Mouse (Mus musculus): Measurements from ENCODE around the gene Tex37.

Gene Tex37

DNA sequence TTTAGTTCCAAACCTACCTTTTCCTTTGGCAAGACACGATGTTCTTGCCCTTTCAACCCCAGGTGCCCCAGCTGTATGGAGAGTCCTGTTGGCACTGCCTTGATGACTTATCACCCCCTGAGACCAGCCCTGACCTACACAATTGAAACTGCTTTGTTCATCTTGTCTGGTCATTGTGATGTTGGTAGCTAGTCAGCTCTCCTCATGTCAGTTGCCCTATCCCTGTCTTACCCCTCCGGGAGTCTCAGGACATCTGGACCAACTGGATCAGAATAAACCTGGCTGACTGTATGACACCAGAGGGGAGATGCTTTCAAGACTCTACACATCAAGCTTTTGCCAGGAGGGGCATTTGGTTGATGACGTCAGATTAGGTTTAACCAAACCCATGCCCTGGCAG lies at the start of gene Tex37:
Gene Tex37 (minus strand): TSS at position 101 of the 400 bp plus-strand sequence.
- no peak for DNase-seq (ENCODE audit: low read depth)

GRCm38 (mm10) chr6:70968291-70968690 lies 49.6 kb upstream of the Tex37 start:
- DNase-seq (ENCODE audit: low read depth): no peak

DNA sequence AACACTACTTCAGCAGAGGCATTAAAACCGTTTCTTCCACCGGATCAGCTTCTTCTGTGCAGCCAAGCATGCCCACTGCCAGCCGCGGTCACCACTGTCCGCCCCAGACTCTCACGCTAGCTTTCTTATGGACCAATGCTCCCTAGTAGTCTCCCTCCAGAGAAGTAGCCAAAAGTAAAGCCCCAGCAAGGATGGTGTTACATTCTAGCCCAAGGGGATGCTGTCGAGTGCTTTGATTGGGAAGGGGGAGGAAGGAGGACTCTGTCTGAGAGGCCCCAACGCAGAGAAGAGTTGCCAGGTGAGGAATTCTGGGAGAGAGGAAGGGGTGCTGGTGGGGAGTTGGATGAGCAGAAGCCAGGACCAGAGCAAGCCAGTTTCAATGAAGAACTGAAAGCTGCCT lies 48.7 kb upstream of the Tex37 start:
- no peak for DNase-seq (ENCODE audit: low read depth)

GRCm38 (mm10) chr6:70965694-70966093 lies 47.0 kb upstream of the Tex37 start:
- DNase-seq (ENCODE audit: low read depth): no peak

- DNase-seq (ENCODE audit: low read depth): no peak
Measured at GRCm38 (mm10) chr6:70964116-70964830, 45.5 kb upstream of the Tex37 start.

DNA sequence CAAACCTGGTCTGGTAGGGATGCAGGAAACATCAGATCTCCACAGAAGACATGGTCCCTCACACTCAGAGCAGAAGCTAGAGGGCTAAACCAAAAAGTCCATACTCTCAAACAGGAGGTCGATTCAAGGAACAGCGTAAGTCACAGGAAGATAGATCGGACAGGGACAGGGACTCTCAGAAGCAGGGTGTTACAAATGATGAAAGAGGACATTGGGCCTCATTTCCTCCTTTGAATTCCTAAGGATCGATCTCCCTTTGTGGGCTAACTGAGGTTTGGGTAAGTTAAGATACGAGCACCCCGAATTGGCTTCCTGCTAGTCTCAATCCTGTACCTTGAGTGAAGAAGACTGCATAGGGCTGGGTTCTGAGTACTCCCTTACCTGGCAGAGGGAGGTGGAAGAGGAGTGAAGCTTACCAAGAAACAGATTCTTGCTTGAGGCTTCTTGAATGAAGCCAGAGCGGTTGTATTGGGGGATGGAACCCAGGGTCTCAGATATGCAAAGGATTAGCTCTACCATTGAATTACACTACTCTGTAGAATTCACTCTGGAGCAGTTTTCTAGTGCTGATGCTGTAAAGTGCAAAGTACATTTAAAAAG lies 38.7 kb upstream of the Tex37 start:
- no peak for DNase-seq (ENCODE audit: low read depth)

DNA sequence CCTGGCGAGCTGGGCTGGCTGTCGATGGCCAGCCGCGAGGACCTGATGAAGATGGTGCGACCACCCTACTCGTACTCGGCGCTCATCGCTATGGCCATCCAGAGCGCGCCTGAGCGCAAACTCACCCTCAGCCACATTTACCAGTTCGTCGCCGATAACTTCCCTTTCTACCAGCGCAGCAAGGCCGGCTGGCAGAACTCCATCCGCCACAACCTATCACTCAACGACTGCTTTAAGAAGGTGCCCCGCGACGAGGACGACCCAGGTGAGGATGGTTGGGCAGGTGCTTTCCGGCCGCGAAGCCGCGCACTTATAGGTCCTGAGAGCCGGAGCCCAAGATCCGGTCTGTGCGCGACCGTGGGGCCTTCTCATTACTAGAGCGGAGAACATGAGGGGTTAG lies 38.2 kb upstream of the Tex37 start:
- DNase-seq (ENCODE audit: low read depth): no peak

- DNase-seq (ENCODE audit: low read depth): peak; percentile 21
Measured at GRCm38 (mm10) chr6:70956285-70956912, 37.7 kb upstream of the Tex37 start, which contains the start of gene Foxi3. Foxi3 (plus strand) TSS chr6:70956531.

- no peak for DNase-seq (ENCODE audit: low read depth)
Measured at GRCm38 (mm10) chr6:70955841-70956240, 37.1 kb upstream of the Tex37 start.

DNA sequence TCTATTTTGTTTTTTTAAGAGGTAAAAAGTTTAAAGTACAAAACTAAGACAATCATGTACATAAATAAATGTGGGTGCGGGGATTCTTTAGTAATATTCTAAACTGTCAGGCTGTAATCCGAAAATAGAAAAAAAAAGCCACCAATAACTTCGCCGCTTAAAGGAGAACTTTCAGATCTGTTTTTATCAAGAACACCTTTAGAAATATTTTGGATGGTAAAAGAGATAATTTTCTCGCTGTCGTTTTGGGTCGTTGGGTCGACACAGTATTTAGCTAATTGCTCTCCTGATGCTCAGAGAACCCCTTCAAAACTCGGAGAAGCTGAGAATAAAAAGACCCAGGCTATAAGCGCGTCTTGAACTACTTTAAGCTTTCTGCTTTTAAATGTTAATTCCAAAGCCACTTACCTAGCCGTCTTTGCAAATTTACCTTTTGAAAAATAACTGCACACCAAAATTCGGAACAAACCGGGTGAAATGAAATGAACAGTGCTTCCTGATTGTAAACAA lies 36.6 kb upstream of the Tex37 start:
- no peak for DNase-seq (ENCODE audit: low read depth)

DNA sequence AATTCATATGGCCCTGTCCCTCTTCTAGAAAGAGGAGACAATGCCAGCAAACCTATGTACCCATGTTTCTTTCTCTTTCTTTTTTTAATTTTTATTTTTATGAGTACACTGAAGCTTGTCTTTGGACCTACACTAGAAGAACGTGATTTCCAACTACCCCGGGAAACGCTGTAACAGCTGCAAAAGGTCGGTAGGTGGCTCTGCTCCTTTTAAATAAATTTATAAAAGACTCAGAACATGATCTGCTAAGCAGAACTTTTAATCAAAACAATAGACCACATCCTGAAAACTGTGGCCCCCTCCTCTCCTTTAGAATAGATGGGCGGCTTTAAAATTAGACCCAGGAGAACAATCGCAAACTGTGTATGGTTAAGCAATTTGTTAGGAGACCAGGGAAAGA lies 35.3 kb upstream of the Tex37 start:
- no peak for DNase-seq (ENCODE audit: low read depth)

DNA sequence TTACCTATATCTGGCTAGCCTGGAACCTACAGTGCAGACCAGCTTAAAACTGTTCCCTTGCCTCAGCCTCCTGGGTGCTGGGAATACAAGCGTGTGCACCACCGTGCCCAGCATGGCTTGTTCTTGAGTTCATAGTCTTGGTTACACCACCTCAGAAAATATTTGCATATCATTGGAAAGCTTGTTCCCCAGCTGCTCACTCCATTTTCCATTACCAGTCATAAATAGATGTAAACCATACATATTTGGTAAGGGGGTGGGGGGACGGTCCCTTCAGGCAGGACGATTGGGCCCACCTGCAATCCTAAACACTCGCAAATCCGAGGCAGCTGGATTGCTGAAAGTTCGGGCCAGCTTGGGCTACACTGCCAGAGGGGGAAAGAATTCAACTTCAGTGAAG lies 34.5 kb upstream of the Tex37 start:
- DNase-seq (ENCODE audit: low read depth): no peak

- no peak for DNase-seq (ENCODE audit: low read depth)
Measured at GRCm38 (mm10) chr6:70931801-70932200, 13.1 kb upstream of the Tex37 start.

DNA sequence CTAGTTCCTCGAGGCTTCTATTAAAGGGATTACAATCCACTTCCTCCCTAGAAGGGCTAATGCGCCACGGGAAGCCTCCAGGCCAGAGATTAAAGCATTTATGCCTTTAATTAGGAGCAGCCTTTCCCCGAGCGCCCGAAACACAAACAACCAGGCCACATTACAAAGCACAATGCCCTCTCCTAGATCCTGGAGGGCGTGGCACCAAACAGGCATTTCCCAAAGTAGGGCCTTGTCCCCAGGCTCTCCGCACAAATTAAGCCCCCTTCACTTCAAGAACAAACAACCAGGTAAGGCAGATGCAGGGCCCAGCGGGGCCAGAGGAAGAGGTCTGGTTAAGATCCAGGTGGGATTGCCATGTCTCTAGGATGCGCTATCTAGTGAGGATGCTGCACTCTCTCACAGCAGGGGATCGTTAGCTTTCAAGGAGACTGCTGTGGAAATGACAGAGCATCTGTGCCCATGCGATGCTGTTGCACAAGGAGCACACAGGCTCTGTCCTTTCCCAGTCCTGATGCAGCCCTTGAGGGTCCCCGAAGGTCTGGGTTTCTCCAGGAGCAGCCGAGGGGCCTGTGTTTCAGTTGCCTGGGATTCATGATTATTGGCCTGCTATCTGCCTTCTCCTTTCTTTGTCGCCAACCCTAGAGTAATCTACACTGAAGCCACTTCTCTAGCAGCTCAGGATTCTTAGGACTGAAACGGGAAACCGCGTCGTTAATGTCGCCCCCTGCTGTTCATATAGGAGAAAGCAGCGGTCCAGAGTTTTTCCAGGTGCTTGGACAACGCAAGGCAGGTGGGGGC lies 2.7 kb upstream of the Tex37 start:
- peak; percentile 27 for DNase-seq (ENCODE audit: low read depth)

DNA sequence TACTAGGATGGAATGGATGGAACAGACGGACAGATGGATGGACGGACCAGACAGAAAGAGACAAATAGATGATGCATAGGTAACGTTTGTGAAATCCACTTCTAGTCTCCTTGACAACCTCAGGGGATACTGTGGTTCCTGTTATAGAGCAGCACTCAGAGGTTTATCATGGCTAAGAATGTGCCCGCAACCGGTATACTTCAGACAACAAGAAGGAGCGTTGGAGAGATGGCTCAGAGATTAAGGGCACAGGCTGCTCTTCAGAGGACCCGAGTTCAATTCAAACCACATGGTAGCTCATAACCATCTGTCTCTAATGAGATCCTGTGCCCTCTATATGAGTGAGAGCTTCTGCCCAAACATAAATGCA lies 6.3 kb downstream of the Tex37 start:
- no peak for DNase-seq (ENCODE audit: low read depth)

DNA sequence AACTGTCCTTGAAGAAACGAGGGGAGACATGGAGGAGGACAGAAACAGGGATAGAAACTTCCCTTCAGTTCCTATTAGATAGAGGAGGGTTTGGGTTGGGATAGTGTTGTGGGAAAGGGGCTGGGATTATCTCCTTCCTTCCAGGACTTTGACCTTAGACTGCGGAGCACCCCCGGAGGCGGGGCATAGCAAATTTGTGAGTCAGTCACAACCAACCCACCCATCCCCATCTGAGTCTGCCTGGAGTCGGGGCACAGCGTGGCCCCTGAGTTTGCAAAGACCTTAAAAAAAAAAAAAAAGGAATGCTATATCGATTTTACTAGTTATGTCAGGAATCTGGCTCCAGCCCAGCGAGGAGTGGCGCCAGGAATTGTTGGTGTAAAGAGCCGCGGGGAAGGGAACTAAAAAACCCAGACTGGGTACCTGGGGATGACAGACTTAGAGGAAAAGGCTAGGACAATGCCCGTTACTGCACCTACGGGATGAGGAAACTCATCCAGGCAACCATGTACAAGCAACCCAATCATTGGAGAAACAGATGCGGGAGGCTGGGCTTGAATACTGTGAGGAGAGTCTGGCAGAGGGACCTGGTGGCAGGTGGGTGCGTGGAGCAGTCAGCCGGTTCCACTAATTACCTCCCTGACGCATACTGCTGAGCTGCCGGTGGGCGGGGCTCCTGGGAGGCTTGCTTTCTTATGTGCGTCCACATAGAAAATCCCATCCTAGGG lies 6.9 kb downstream of the Tex37 start:
- DNase-seq (ENCODE audit: low read depth): no peak

DNA sequence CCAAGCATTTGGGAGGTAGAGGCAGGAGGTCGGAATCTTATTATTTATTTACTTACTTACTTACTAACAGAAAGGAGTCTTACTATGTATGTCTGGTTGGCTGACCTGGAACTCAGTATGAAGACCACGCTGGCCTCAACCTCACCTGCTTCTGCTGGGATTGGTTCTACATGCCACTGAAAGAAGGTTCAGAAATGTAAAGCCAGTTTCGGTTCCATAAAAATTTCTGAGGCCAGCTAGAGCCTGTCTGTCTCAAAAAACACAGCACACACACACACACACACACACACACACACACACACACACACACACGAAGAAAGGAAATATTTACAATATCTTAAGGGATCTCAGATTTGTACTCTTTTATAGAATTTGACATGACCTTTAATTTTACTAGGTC lies 8.4 kb downstream of the Tex37 start:
- no peak for DNase-seq (ENCODE audit: low read depth)

GRCm38 (mm10) chr6:70909572-70909971 lies 9.2 kb downstream of the Tex37 start:
- DNase-seq (ENCODE audit: low read depth): no peak

DNA sequence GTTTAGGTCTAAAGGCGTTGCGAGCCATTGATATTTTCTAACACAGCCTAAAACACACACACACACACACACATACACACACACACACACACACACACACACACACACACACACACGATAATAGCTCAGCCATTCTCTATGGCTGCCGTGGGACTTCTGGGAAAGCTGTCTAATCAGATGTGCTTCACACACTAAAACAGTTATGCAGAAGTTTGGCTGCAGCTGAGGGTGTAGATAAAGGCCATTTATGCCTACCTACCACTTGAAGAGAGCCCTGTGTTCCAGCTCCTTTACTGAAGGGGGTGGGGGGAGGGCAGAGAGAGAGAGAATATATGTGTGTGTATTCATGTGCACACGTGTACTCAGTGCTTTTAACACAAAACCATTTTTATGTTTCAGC lies 15.0 kb downstream of the Tex37 start:
- peak; percentile 47 for DNase-seq (ENCODE audit: low read depth)

- DNase-seq (ENCODE audit: low read depth): no peak
Measured at GRCm38 (mm10) chr6:70899594-70900003, 19.1 kb downstream of the Tex37 start.

DNA sequence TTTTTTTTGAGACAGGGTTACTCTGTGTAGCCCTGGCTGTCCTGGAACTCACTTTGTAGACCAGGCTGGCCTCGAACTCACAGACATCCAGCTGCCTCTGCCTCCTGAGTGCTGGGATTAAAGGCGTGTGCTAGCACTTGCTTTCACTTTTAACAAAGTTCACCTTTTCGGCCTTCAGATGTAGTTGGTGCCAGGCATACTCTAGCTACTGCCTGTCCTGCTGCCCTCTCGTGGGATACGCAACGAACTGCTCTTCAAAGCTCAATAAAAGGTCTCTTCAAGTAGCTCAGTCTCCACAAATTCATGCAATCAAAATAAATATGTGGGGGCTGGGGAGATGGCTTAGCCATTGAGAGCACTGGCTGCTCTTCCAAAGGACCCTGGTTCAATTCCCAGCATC lies 20.6 kb downstream of the Tex37 start:
- no peak for DNase-seq (ENCODE audit: low read depth)

- no peak for DNase-seq (ENCODE audit: low read depth)
Measured at GRCm38 (mm10) chr6:70887993-70888392, 30.7 kb downstream of the Tex37 start.

All from c-Kit-positive CD71-positive TER-119-negative erythroid progenitor cells, embryonic 14.5 days (primary cell).